Mouse (Mus musculus) left cerebral cortex, postnatal 25 days (tissue): ENCODE measurements at regions not wholly inside any gene's neighbourhood (a gene's known extent, or its start where the extent isn't known, plus 50 kb on each side); places are given as distances from the start of the nearest gene placed in this dataset.

ENCODE experiments used
- DNase-seq, 2 experiments: peaks; one replicate each; pipeline ENCODE4 v3.0.0; 2022; ENCODE audit warnings: low spot score in 2 of 2, mixed read lengths in 1 of 2
- intact Hi-C: fragments of 180-260 bp; cut with DNase I; formaldehyde crosslinking; loops from one replicate; pipeline ENCODE4 v1.15.1; 2025

DNA sequence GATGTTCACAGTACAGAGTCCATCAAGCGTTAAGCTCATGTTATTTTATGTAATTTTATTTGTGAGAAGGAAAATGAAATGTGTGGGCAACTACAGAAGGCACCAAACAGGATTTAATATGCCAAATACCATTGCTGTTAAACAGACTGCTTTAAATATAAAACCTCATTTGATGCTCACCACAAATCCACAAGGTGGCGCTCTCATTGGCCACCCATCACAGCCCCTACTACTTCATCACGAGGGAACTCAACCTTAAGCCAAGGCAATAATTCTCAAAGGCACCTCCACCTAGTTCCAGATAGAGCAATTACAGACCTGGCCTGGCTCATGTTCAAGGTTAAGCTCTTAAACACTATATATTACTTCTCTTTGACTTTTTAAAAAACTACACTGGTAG is 266.2 kb upstream of the Nmur2 start:
- DNase-seq = no peak
- intact Hi-C loops = no loop called here

DNA sequence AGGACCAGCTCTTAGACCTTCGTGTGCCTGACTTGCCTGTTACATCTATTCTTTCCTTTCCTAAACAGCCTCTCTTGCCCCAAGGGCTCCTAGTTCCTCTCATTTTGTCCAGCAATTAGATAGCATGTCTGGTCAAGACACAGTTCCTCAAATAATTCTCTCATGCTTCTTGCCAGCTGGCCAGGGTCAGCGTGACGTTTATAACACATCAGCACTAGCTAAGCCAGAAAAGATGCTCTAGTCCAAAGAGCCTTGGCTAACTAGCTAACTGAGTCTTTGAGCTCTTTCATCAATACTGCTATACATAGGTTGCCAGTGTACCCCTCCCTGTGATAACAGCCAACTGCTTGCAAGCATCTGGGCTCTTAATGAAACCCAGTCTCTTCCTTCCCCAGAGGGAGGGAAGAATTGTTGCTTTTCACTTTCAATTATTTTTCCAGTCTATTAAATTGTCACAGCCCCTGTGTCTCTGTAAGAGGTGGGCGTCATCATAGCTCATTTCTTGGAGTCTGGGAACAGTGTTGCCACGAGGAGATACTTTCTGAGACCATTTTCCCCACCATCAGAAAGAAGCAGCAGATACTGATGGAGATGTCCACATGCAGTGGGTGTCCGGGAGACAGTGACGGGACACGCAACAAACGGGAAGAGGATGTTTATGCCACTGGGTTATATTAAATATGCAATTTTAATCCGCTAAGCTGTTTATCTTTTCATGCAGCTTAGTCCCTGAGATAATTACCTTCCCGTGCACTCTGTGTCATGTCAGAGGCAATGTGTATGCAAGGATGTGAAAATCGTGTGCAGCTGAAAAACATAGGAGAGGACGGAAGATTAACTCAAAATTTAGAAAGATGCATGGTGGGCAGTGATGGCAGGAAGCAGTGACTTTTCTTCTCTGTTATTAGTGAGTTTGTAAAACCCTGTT is 250.1 kb upstream of the Nmur2 start:
- intact Hi-C loops = no loop called here
- no peak for DNase-seq

DNA sequence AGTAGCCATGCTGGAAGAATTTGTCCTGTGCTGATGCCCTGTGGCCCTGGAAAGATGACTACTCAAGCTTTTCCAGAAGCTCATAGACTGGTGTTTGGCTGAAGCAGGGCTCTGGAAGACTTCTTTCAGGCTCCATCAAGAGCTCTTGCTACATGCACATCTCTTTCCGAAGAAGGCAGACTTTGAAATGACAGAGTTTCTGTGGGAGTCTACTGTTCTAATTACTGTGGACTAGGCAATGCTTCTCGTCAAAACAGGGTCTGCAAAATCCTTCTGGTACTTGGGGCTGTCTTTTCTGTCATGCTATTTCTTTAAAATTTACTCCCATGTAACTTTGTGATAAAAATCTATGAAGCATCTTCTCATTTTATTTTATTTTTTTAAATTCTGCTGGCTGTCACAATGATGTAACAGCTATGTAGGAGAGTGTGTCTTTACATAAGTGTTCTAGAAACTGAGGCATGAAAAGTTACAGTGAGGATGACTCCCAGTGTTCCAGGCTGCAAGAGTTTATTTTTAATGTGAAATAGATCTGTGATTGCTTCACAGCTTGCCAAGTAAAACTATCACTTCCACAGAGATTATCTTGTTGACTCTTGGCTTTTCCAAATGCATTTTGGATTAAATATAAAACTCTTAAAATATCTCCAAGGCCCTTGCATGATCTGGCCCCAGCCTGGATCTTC is 244.9 kb upstream of the Nmur2 start:
- intact Hi-C loops = no loop called here
- peak; percentile 21 to 71 for DNase-seq

DNA sequence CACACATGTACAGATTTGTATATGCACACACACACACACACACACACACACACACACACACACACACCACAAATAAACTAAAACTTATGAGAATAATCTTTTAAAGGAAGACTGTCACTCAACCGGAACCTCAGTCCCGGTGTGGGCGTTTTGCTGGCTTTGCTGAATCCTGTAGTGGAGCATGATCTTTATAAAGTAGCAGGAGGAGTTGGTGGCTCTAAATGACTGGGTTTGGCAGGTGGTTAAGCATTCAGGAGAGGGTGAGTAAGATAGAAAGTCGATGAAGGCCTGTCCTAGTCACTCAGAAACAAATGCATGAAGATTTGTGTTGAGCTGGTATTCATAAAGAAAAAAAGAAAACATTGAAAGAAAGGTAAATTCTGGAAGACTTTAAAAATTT is 240.4 kb upstream of the Nmur2 start:
- DNase-seq = peak in 1 of 2 experiments; percentile 64
- intact Hi-C loops = loop anchor here (5.0 kb wide), 1 partner anchor 34 kb away; no protein-coding TSS in a partner anchor

DNA sequence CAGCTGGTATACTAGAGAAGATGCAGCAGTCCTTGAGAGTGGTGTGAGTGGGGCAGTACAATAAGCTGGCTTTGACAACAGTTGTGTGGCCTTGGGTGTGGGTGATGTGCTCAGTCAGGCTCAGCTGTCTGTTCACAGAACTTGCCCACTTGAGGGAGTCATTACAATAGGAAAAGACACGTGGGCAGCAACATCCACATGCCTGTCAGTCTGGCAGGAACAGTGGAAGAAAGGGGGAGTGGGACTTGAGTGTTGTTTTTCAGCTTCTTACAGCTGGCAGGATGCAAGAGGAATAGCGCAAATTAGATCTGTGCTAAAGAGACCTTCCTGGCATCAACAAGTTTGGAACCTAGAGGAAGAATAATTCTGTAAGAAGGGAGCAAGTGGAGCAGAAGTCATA is 239.4 kb upstream of the Nmur2 start:
- intact Hi-C loops = loop anchor here (5.0 kb wide), 1 partner anchor 33 kb away; no protein-coding TSS in a partner anchor
- peak in 1 of 2 experiments; percentile 25 for DNase-seq

DNA sequence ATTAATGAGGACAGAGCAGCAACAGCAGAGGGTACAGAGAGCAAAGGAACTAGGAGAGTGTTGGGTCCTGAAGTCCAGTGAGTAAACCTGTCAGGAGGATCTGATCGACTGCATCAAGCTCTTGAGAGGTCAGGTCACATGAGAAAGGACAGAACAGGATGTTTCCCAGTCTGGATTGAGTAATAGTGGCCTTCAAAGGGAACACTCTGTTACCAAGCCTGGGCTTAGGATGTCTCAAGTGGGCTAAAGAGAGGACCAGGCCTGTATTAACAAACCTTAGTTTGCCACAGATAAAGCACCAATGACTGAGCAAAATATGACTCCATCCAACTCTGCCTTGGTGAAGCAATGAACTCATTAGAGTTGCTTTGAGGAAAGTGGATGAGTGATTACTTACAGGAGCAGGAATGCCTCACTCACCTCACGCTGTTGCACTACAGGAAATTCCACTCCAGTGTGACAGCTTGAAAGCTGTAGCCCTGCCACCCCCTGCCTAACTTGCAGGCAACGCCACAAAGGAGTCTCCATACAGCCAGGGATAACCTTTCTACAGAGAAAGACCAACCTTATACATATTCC is 229.2 kb upstream of the Nmur2 start:
- DNase-seq = no peak
- intact Hi-C loops = no loop called here

DNA sequence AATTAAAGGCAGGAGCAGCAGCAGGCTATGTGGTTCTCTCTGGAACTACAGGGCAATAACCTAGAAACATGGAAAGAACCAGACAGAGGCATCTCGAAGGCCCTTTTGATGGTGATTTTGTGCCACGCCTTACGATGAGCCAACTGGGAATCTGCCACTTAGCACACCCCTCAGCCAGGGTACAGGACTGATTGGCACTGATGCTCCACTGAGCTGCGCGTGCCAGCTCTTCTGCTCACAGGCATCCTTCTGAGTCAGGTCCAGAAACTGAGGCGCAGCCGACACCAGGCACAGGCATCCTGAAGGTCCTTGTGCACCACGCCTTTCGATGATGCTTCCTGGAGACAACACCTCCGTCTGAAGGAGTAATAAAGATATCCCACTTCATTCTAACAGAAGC is 221.9 kb upstream of the Nmur2 start:
- intact Hi-C loops = no loop called here
- DNase-seq = no peak

DNA sequence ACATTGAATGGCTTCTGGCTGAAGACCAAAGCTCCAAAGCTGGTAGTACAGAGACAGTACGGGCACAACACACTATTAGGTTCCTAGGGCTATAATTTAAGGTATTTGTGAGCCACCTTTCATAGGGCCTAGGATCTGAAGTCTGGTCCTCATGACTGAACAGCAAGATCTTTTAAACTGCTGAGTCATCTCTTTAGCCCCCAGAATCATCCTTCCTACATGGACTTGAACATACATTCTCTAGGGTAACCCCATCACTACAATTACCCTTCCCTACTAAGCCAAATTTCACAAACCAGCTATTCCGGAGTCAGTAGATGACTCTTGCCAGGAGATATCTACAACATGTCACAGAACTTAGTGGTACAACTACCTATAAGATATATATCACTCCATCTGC is 215.5 kb upstream of the Nmur2 start:
- no peak for DNase-seq
- intact Hi-C loops = no loop called here

DNA sequence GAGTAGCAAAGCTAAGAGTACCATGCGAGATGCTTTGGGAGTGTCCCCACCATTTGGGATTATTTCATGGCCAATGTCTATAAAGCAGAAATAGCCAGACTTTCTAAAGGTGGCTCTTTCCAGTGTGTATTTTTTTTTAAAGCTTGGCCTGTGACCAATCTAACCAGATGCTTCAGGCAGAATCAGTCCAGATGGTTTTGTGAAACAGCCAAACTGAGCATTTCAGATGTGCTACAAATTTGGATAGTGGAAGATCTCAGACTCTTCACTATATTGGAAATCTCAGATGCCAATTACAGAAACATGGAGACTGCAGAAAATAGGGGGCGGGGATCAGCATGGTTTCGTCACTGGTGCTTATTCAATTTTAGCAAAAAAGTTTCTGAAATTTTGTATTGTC is 213.6 kb upstream of the Nmur2 start:
- DNase-seq = peak; percentile 15 to 64
- intact Hi-C loops = no loop called here

DNA sequence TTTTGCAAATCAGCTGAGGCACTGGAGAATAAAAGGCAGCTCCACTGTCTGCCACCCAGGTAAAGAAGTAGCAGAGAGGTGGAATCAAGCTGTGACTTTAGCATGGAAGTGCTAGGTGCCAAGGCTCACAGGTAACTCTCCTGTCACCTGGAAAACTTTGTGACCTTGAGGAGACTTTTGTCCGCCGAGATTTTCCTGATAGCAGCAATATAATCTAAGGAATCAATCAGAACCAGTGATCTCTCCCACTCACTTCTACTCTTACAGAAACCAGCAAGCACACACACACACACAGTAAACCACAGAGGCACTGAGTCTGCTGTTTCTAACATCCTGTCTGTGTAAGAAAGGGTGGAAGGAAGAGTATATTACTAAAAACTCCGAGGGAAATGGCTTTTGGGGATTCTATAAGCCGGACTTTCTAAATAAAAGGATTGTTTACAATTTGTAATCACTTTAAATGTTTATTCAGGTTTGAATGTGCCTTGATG is 206.6 kb upstream of the Nmur2 start:
- DNase-seq = no peak
- intact Hi-C loops = loop anchor here (5.0 kb wide), 1 partner anchor 35 kb away; no protein-coding TSS in a partner anchor

DNA sequence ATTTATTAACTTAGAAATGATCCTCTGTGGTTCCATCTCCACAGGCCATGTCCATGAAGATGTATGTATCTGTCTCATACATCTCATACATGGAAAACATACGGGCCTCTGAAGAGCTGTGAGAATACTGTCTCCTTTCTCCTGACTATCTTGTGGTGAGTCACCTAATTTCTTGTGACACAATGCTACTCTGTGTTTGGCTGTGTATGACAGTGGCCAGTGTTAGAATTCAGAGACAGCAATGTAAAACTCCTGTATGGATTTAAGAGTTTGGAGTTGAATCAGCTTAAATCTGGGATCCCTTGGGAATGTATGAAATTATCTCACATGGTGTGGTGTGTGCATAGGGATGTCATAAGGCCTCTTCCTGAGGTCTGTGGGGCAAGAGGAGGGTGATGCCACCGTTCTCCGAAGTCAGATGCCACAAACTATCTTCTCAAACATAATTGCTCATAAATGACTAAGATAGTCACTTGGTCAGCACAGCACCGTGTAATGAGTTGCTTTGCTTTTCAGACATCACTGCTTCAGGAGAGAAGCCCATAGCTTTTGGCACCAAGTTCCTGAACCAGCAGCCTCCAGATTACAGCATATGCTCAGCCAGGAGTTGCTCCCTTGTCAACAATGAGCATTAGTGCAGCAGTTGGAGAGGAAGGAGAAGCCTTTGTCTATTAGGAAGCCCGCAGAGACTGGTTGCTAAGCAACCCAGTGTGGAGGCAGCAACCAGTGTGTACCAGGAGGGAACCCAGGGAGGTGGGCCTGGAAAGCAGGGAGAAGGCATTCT is 205.9 kb upstream of the Nmur2 start:
- intact Hi-C loops = loop anchor here (5.0 kb wide), 1 partner anchor 36 kb away; no protein-coding TSS in a partner anchor
- peak; percentile 72 to 87 for DNase-seq

DNA sequence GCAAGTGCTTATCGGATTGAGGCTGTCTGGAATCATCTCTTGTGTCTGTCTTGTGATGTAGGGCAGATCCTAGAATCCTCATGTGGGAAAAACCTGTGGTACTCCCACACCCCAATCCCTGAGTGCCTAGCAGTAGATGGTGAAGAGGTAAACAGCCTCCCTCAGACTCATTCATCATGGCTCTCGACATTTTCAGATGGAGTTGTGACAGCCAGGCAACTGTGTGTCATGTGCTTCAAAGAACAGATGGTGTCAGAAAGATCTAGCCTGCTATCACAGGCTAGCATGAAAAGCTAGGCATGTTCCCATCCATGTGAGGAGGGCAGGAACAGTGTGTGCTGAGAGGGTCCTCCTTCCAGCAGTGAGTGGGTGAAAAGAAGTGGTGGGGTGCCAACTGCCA is 204.1 kb upstream of the Nmur2 start:
- intact Hi-C loops = loop anchor here (5.0 kb wide), 1 partner anchor 37 kb away; no protein-coding TSS in a partner anchor
- peak; percentile 26 to 71 for DNase-seq

DNA sequence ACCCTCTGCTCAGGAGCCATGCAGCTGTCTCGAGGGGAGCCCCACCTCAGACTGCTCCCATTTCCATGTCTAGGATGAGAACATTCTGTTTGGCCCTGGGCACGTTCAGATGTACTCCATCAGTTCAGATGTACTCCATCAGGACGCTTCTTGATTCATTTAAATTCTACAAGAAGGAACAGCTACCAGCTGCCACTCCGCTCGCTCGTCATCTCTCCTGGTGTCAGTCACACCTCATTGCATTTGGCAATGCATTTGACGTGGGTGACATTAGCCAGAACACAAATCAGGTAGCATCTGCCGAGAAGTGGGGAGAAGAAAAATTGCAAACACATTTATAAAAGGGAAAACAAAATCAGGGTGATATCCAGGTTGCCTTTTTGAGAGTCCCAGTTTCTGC is 202.6 kb upstream of the Nmur2 start:
- intact Hi-C loops = no loop called here
- peak; percentile 17 to 43 for DNase-seq

DNA sequence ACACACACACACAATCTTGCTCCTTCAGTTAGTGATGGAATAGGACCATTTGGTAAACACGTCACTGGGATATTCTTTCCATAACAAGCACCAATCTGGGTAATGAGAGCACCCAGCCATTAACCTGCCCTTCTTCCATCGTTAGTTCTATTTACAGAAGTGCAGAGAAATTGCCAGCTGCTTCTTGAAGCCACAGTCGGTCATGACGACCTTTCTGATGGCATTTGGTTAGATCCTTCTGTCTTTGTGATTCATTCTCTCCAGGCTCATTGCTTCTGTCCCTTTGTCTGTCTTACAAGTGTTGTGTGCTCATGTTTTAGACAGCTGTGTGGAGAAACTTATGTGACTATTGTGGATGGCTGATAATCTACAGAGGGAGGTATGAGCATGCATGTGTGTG is 197.9 kb upstream of the Nmur2 start:
- intact Hi-C loops = no loop called here
- DNase-seq = no peak

DNA sequence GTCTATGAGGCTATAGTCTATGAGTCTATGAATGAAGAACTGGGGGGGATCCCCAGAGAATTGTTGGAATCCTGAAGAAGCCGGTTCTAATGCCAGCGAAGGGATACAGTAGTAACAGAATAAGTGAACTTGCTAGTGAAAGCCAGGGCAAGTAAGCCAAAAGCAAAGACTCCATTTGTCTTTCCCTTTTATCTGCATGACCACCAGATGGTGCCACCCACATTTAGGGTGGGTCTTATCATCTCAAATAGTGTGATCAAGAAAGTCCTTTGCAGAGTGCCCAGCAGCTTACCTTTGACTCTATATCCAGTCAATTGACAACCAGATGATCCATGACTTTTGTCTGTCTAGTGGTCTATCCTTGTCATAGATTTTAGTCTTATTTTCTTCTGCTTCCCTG is 184.2 kb upstream of the Nmur2 start:
- intact Hi-C loops = no loop called here
- no peak for DNase-seq

DNA sequence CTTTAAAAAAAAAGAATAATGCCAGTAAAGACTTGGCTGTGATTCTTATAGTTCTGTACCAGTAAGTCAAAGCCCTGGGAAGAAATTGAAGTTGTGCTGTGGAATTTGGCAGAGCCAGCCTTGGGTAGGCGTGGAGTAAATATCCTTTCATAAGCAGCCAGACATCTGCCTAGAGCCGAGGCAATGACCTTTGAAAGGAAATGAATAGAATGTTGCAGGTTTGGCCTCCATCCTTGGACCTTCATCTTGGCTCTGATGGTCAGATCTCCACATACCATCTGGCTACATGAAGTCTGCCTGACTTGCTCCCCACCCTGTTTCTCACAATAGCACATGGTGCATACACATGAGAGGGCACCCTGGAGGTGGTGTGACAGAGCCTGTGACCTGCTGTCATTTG is 174.9 kb upstream of the Nmur2 start:
- intact Hi-C loops = no loop called here
- DNase-seq = no peak

DNA sequence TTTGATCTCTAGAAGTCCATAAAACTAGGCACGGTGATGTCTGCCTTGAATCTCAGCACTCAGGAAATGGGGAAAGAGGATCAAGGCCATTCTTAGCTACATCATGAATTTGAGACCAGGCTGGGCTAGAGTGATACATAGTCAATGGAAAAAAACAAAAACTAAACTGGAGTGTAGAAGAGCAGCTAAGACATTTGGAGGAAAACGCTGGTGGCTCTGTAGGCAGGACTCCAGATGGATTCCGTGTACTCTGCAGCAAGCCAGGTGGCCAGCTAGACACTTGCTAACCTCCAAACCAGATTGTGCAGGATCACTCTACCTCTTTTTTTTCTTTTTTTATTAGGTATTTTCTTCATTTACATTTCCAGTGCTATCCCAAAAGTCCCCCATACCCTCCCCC is 161.0 kb upstream of the Nmur2 start:
- DNase-seq = no peak
- intact Hi-C loops = no loop called here

DNA sequence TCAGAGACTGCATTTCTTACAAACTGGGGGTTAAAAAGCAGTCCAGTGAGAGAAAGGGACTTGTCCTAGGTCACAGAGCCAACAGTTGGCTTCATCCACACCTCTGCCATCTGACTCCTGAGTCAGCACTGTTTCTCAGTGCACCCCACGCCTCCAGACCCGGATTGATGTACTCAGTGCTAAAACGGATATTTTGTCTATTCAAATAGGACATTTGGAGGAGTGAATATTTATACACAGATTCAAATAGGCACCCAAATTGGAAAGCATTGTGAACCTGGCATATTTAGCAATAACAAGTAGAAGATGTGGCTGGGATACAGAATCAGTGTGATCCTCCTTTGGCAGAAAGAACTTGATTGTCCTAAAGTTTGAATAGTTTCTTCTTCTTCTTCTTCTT is 154.5 kb upstream of the Nmur2 start:
- intact Hi-C loops = no loop called here
- peak; percentile 18 to 50 for DNase-seq

DNA sequence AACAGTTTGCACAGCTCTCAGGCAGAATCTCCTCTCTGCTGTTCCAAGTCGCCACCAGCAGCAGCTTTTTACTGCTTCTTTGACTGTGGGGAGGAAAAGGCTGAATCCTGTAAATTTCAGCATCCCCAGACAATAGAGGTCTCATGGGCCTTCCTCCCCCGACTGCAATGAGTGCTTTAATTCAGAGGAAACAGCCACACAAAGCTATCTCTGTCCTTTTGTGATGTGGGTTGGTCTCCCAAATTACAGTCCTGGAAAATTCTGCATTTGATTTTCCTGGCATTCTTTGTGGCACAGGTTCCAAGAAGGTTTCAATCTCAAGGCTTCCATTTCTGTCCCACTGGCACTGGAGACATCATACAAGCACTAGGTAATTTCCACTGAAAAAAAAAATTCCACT is 152.6 kb upstream of the Nmur2 start:
- intact Hi-C loops = no loop called here
- DNase-seq = peak in 1 of 2 experiments; percentile 36

DNA sequence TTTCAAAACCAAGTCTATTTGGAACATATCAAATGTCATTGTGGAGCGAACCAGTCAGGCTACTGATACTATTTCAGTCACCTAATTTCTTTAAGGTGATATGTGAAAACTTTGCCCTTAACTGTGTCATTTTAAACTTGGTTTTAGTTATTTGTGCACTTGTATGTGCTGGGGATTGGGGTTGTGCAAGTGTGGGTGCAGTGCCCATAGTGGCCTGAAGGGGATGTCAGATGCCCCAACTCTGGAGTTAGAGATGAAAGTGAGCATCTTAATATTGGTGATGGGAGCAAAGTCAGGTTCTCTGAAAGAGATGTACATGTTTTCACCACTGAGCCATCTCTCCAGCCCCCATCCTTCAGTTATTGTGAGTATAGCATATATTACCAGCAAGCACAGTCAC is 133.1 kb upstream of the Nmur2 start:
- DNase-seq = no peak
- intact Hi-C loops = no loop called here
